Mouse (Mus musculus) neural tube, embryonic 11.5 days (tissue): ENCODE results near the gene Cd72. TPM values are rescaled to one million over a fixed set of nuclear protein-coding genes. Genes with fewer than 3 reads are reported as not detected.

Experiments used
- ATAC-seq: fragments of 200-750 bp; cut with Nextera tagmentation; 2 replicates; pipeline ENCODE4 v1.8.0; 2017; ENCODE audit warnings: moderate number of reproducible peaks, mild to moderate bottlenecking, moderate TSS enrichment, moderate library complexity; ENCODE audit not compliant: insufficient read depth, low FRiP score, low TSS enrichment
- DNase-seq: peaks from one replicate; pipeline ENCODE4 v3.0.0-alpha.2; 2015; ENCODE audit warnings: low spot score
- H3K27ac ChIP-seq: fragments of 300-500 bp; sonication (generic); 2 replicates; pipeline ENCODE4 v1.5.1; 2014; ENCODE audit warnings: low read depth, mild to moderate bottlenecking, low read length
- H3K27me3 ChIP-seq: fragments of 300-500 bp; sonication (generic); 2 replicates; pipeline ENCODE4 v1.6.1; 2014; ENCODE audit warnings: mild to moderate bottlenecking, low read length, mixed read lengths; ENCODE audit not compliant: control insufficient read depth, insufficient read depth
- H3K36me3 ChIP-seq: fragments of 300-500 bp; sonication (generic); 2 replicates; pipeline ENCODE4 v1.6.1; 2014; ENCODE audit warnings: mild to moderate bottlenecking, low read length, moderate library complexity, mixed read lengths; ENCODE audit not compliant: control insufficient read depth, insufficient read depth
- H3K4me1 ChIP-seq: fragments of 300-500 bp; sonication (generic); 2 replicates; pipeline ENCODE4 v1.6.1; 2014; ENCODE audit warnings: low read length, mixed read lengths; ENCODE audit not compliant: control insufficient read depth, insufficient read depth
- H3K4me2 ChIP-seq: fragments of 300-500 bp; sonication (generic); 2 replicates; pipeline ENCODE4 v1.6.1; 2014; ENCODE audit warnings: low read depth, mild to moderate bottlenecking, moderate library complexity
- H3K4me3 ChIP-seq: fragments of 300-500 bp; sonication (generic); 2 replicates; pipeline ENCODE4 v1.5.1; 2014; ENCODE audit warnings: low read depth, low read length
- H3K9ac ChIP-seq: fragments of 300-500 bp; sonication (generic); 2 replicates; pipeline ENCODE4 v1.6.1; 2014; ENCODE audit warnings: mild to moderate bottlenecking, low read length
- H3K9me3 ChIP-seq: fragments of 300-500 bp; sonication (generic); 2 replicates; pipeline ENCODE4 v1.6.1; 2016; ENCODE audit warnings: low read length; ENCODE audit not compliant: control insufficient read depth
- WGBS: fragments of 180-500 bp; shearing (Covaris S2); extraction: QIAGEN DNeasy Blood & Tissue Kit; methylation state at CpG from one replicate; pipeline ENCODE4 v1.1.7; 2014; 5-methylcytosine and 5-hydroxymethylcytosine counted together
- polyA plus RNA-seq: library from polyadenylated mRNA; unstranded; fragments of >200 nt; fragmentation: Nextera tagmentation; extraction: Ambion mirVana; gene quantifications from 2 replicates; pipeline ENCODE4 v1.2.1, GENCODE M21; 2014

The Cd72 gene
- polyA plus RNA-seq = 2.1 and 2.8 TPM in 2 replicates

- H3K36me3 ChIP-seq = no peaks in the 10 kb centered on the region
- H3K27ac ChIP-seq = no peak within 1 kb of the TSS
- H3K27me3 ChIP-seq = peaks cover 13% of the 10 kb centered on the region
- peak within 1 kb of the TSS; percentile 40 for H3K4me2 ChIP-seq
- ATAC-seq = no peak
- peak within 1 kb of the TSS; percentile 44 for H3K9ac ChIP-seq
- H3K9me3 ChIP-seq = no peaks in the 10 kb centered on the region
- H3K4me1 ChIP-seq = peaks cover 7% of the 10 kb centered on the region; the same call in 1 of the 2 replicates
- DNase-seq = no peak
- 30% methylated on average over 20 of the region's 20 CpGs for WGBS
- H3K4me3 ChIP-seq = peak within 1 kb of the TSS; percentile 18; the same call in 1 of the 2 replicates
Observed at GRCm38 (mm10) chr4:43454041-43454836, at the start of gene Cd72. Gene Cd72, minus strand, starts transcription at chr4:43454628.

- Histone ChIP-seq H3K27me3 (peaks cover 8% of the 10 kb centered on the region), H3K27ac (no peak overlapping the region), H3K9ac (no peak overlapping the region), H3K4me2 (no peak overlapping the region), H3K9me3 (no peaks in the 10 kb centered on the region), H3K4me3 (no peak overlapping the region), H3K4me1 (peaks cover 9% of the 10 kb centered on the region), H3K36me3 (no peaks in the 10 kb centered on the region)
- 87% methylated on average over 6 of the region's 6 CpGs for WGBS
- DNase-seq (no peak), ATAC-seq (no peak)
Observed at GRCm38 (mm10) chr4:43503506-43503905, 49.1 kb upstream of the Cd72 start.

- 76% methylated on average over 2 of the region's 2 CpGs for WGBS
- DNase-seq (no peak), ATAC-seq (no peak)
- H3K27ac ChIP-seq = no peak overlapping the region
- H3K27me3 ChIP-seq = peaks cover 8% of the 10 kb centered on the region; the same call in 1 of the 2 replicates
- no peaks in the 10 kb centered on the region for H3K9me3 ChIP-seq
- H3K4me3 ChIP-seq = no peak overlapping the region
- H3K4me1 ChIP-seq = peaks cover 9% of the 10 kb centered on the region
- no peak overlapping the region for H3K9ac ChIP-seq
- H3K4me2 ChIP-seq = no peak overlapping the region
- no peaks in the 10 kb centered on the region for H3K36me3 ChIP-seq
Observed at GRCm38 (mm10) chr4:43503041-43503440, 48.6 kb upstream of the Cd72 start.

- peak within 1 kb of the TSS; percentile 71 for H3K9ac ChIP-seq
- H3K27me3 ChIP-seq = no peaks in the 10 kb centered on the region
- 8% methylated on average over 50 of the region's 50 CpGs for WGBS
Observed at GRCm38 (mm10) chr4:43499407-43500333, 45.2 kb upstream of the Cd72 start, which contains the start of gene Arhgef39. Gene Arhgef39, minus strand, starts transcription at chr4:43499695.

GRCm38 (mm10) chr4:43498983-43499382 lies 44.6 kb upstream of the Cd72 start:
- H3K36me3 ChIP-seq = no peaks in the 10 kb centered on the region
- H3K9ac ChIP-seq = peak overlapping the region; percentile 71
- ATAC-seq = no peak
- 12% methylated on average over 8 of the region's 8 CpGs for WGBS
- H3K4me1 ChIP-seq = peaks cover 15% of the 10 kb centered on the region
- DNase-seq = peak; percentile 68
- peak overlapping the region; percentile 67 for H3K4me3 ChIP-seq
- peak overlapping the region; percentile 78 for H3K4me2 ChIP-seq
- no peaks in the 10 kb centered on the region for H3K27me3 ChIP-seq
- H3K27ac ChIP-seq = no peak overlapping the region
- no peaks in the 10 kb centered on the region for H3K9me3 ChIP-seq

More at GRCm38 (mm10) chr4:43499407-43500333, 45.2 kb upstream of the Cd72 start, which contains the start of gene Arhgef39:
- Histone ChIP-seq H3K9me3 (no peaks in the 10 kb centered on the region), H3K36me3 (no peaks in the 10 kb centered on the region), H3K27ac (no peak within 1 kb of the TSS), H3K4me3 (peak within 1 kb of the TSS; percentile 67), H3K4me1 (peaks cover 12% of the 10 kb centered on the region; the same call in 1 of the 2 replicates), H3K4me2 (peak within 1 kb of the TSS; percentile 78)
- DNase-seq = peak; percentile 92
- peak; percentile 89 for ATAC-seq

GRCm38 (mm10) chr4:43497946-43498345 lies 43.5 kb upstream of the Cd72 start:
- Histone ChIP-seq H3K27me3 (no peaks in the 10 kb centered on the region), H3K9ac (no peak overlapping the region), H3K36me3 (no peaks in the 10 kb centered on the region), H3K4me3 (peak overlapping the region; percentile 67), H3K9me3 (no peaks in the 10 kb centered on the region), H3K4me2 (peak overlapping the region; percentile 78), H3K27ac (no peak overlapping the region), H3K4me1 (peaks cover 18% of the 10 kb centered on the region)
- no peak for DNase-seq
- WGBS = 74% methylated on average over 4 of the region's 4 CpGs
- ATAC-seq = no peak

GRCm38 (mm10) chr4:43497405-43497804 lies 43.0 kb upstream of the Cd72 start:
- Histone ChIP-seq H3K27me3 (no peaks in the 10 kb centered on the region), H3K9ac (no peak overlapping the region), H3K4me3 (no peak overlapping the region), H3K27ac (no peak overlapping the region), H3K36me3 (no peaks in the 10 kb centered on the region), H3K9me3 (no peaks in the 10 kb centered on the region), H3K4me2 (no peak overlapping the region), H3K4me1 (peaks cover 18% of the 10 kb centered on the region)
- WGBS = 97% methylated on average over 8 of the region's 8 CpGs
- DNase-seq (no peak), ATAC-seq (no peak)

- H3K4me2 ChIP-seq = no peak overlapping the region
- H3K9me3 ChIP-seq = no peaks in the 10 kb centered on the region
- no peak overlapping the region for H3K27ac ChIP-seq
- no peak overlapping the region for H3K4me3 ChIP-seq
- H3K4me1 ChIP-seq = peaks cover 18% of the 10 kb centered on the region
- ATAC-seq (no peak), DNase-seq (no peak)
- no peak overlapping the region for H3K9ac ChIP-seq
- H3K27me3 ChIP-seq = no peaks in the 10 kb centered on the region
- H3K36me3 ChIP-seq = no peaks in the 10 kb centered on the region
- WGBS = 72% methylated on average over 6 of the region's 6 CpGs
Observed at GRCm38 (mm10) chr4:43496587-43496986, 42.2 kb upstream of the Cd72 start.
